Mouse (Mus musculus): ENCODE data around the gene Adra2a.

Adra2a gene

GRCm38 (mm10) chr19:54081303-54081702 is 37.4 kb downstream of the Adra2a start:
- DNase-seq = no peak

GRCm38 (mm10) chr19:54081716-54082165 is 37.8 kb downstream of the Adra2a start:
- no peak for DNase-seq

GRCm38 (mm10) chr19:54087319-54087718 is 43.4 kb downstream of the Adra2a start:
- no peak for DNase-seq

GRCm38 (mm10) chr19:54093599-54093998 is 49.6 kb downstream of the Adra2a start:
- DNase-seq = no peak

GRCm38 (mm10) chr19:54095716-54096115 is 51.8 kb downstream of the Adra2a start:
- DNase-seq = no peak

GRCm38 (mm10) chr19:54098367-54098766 is 54.4 kb downstream of the Adra2a start:
- DNase-seq = no peak

All from thymus, postnatal 4 days (tissue).